Comparison of ENCODE assay signal across 10 mouse cellular contexts in genomic region chr5:108727425-108727824, GRCm38 (mm10). TPM values are rescaled to one million over a fixed set of nuclear protein-coding genes. Genes with fewer than 3 reads are reported as not detected.
"Had no signal": no experiment of that assay in that cellular context is flagged by ENCODE, and none has a peak within 500 bp of the region (broad histone marks: within the 10 kb centered on the region; RNA-seq: fewer than 3 reads in every experiment).

No protein-coding gene starts in this region.

- H3K9me3 ChIP-seq: kidney, embryonic 15.5 days; limb, embryonic 15.5 days; midbrain, embryonic 10.5 days; midbrain, embryonic 15.5 days; neural tube, embryonic 13.5 days; stomach, embryonic 15.5 days had no signal

- H3K4me1 ChIP-seq: kidney, embryonic 15.5 days; midbrain, embryonic 10.5 days; midbrain, embryonic 15.5 days; neural tube, embryonic 13.5 days; stomach, embryonic 15.5 days had no signal

- H3K27me3 ChIP-seq: kidney, embryonic 15.5 days; limb, embryonic 15.5 days; midbrain, embryonic 15.5 days; neural tube, embryonic 13.5 days; stomach, embryonic 15.5 days had no signal

- H3K9ac ChIP-seq: kidney, embryonic 15.5 days; limb, embryonic 15.5 days; midbrain, embryonic 15.5 days; neural tube, embryonic 13.5 days; stomach, embryonic 15.5 days had no signal

- H3K27ac ChIP-seq: kidney, embryonic 15.5 days; left cerebral cortex, adult 2 months; limb, embryonic 15.5 days; midbrain, embryonic 10.5 days; midbrain, embryonic 15.5 days; neural tube, embryonic 13.5 days; stomach, embryonic 15.5 days had no signal

- H3K4me3 ChIP-seq: kidney, embryonic 15.5 days; left cerebral cortex, adult 2 months; limb, embryonic 15.5 days; midbrain, embryonic 10.5 days; midbrain, embryonic 15.5 days; neural tube, embryonic 13.5 days; stomach, embryonic 15.5 days had no signal

- H3K4me2 ChIP-seq: kidney, embryonic 15.5 days; limb, embryonic 15.5 days; midbrain, embryonic 15.5 days; neural tube, embryonic 13.5 days; stomach, embryonic 15.5 days had no signal

- H3K36me3 ChIP-seq: kidney, embryonic 15.5 days; limb, embryonic 15.5 days; midbrain, embryonic 10.5 days; midbrain, embryonic 15.5 days; neural tube, embryonic 13.5 days; stomach, embryonic 15.5 days had no signal

RNA-seq across cellular contexts. Expression of gene Rnf212, which starts 47.4 kb away (rescaled TPM):
- polyA plus RNA-seq: kidney, adult 2 months; kidney, embryonic 15.5 days; limb, embryonic 15.5 days; lung, postnatal 0 days; midbrain, embryonic 15.5 days; neural tube, embryonic 13.5 days had no signal

RNA-seq across cellular contexts. Expression of gene Slc26a1, which starts 52.1 kb away (rescaled TPM):
- polyA plus RNA-seq: large intestine, adult 2 months had no signal
